Mouse (Mus musculus) cerebellum, adult 2 months (tissue): ENCODE measurements around the gene Slc39a11. TPM values are rescaled to one million over a fixed set of nuclear protein-coding genes. Genes with fewer than 3 reads are reported as not detected.

ENCODE experiments used
- DNase-seq, 2 experiments: peaks; one replicate each; pipeline ENCODE4 v3.0.0; 2021
- H3K27ac ChIP-seq: fragments of 200-500 bp; 2 replicates; pipeline ENCODE4 v1.5.1; 2012; ENCODE audit warnings: low read length, control low read depth, inconsistent platforms; ENCODE audit not compliant: insufficient read depth
- H3K27me3 ChIP-seq: fragments of 200-500 bp; 2 replicates; pipeline ENCODE4 v1.6.1; 2012; ENCODE audit warnings: inconsistent platforms, mild to moderate bottlenecking, low read length, moderate library complexity; ENCODE audit not compliant: control insufficient read depth, insufficient read depth
- H3K4me1 ChIP-seq: fragments of 200-500 bp; 2 replicates; pipeline ENCODE4 v1.6.1; 2011; ENCODE audit warnings: low read length; ENCODE audit not compliant: control insufficient read depth, insufficient read depth
- H3K4me3 ChIP-seq: fragments of 200-500 bp; replicated peaks from 2 replicates; pipeline ENCODE3; 2011; ENCODE audit warnings: mild to moderate bottlenecking, low read depth, low read length, control low read depth; ENCODE audit not compliant: insufficient read depth
- CTCF ChIP-seq: fragments of 200-500 bp; IDR thresholded peaks from 2 replicates; pipeline ENCODE4 v1.5.1; 2011; ENCODE audit warnings: low read depth, mild to moderate bottlenecking, control low read depth, low read length, moderate library complexity, borderline replicate concordance; ENCODE audit not compliant: insufficient read depth
- POLR2A ChIP-seq: fragments of 200-500 bp; IDR thresholded peaks from 2 replicates; pipeline ENCODE4 v1.6.1; 2011; ENCODE audit warnings: low read length, control low read depth, borderline replicate concordance; ENCODE audit not compliant: insufficient read depth
- WGBS: fragments of 180-500 bp; shearing (Covaris S2); methylation state at CpG from one replicate; pipeline ENCODE4 v1.1.7; 2018; 5-methylcytosine and 5-hydroxymethylcytosine counted together
- polyA plus RNA-seq: library from polyadenylated mRNA; depleted of rRNA; stranded (reverse); fragments of >200 nt; gene quantifications from 2 replicates; pipeline ENCODE4 v1.2.3, GENCODE M21; 2012

Gene Slc39a11
- polyA plus RNA-seq, 1 experiment, result 14.1 TPM

- H3K27ac ChIP-seq, result no peak overlapping the region
- no peak overlapping the region for H3K4me3 ChIP-seq
- TF ChIP-seq POLR2A (no peak), CTCF (no peak)
- 93% methylated on average over 11 of the region's 11 CpGs for WGBS
- DNase-seq, result no peak
- peaks cover under 1% of the 10 kb centered on the region for H3K4me1 ChIP-seq
- no peaks in the 10 kb centered on the region for H3K27me3 ChIP-seq
Measured at GRCm38 (mm10) chr11:113544017-113544640, 105.8 kb downstream of the Slc39a11 start.

- TF ChIP-seq POLR2A, result no peak
- Histone ChIP-seq H3K27me3 (no peaks in the 10 kb centered on the region), H3K4me3 (no peak overlapping the region), H3K4me1 (peaks cover 5% of the 10 kb centered on the region), H3K27ac (no peak overlapping the region)
- 86% methylated on average over 8 of the region's 8 CpGs for WGBS
- no peak for DNase-seq
Measured at GRCm38 (mm10) chr11:113541073-113541472, 108.8 kb downstream of the Slc39a11 start.

- WGBS, result 10% methylated on average over 15 of the region's 15 CpGs
- peak; percentile 86 to 92 for DNase-seq
- H3K4me3 ChIP-seq, result no peak overlapping the region
- no peaks in the 10 kb centered on the region for H3K27me3 ChIP-seq
- H3K4me1 ChIP-seq, result peaks cover 5% of the 10 kb centered on the region
- TF ChIP-seq CTCF, result no peak
- TF ChIP-seq POLR2A, result no peak
- no peak overlapping the region for H3K27ac ChIP-seq
Measured at GRCm38 (mm10) chr11:113539502-113540209, 110.2 kb downstream of the Slc39a11 start.

- WGBS, result 42% methylated on average over 6 of the region's 6 CpGs
Measured at GRCm38 (mm10) chr11:113539079-113539478, 110.8 kb downstream of the Slc39a11 start.

GRCm38 (mm10) chr11:113538406-113538917 lies 111.4 kb downstream of the Slc39a11 start:
- no peak overlapping the region for H3K27ac ChIP-seq
- H3K4me3 ChIP-seq, result no peak overlapping the region
- no peak for TF ChIP-seq POLR2A
- TF ChIP-seq CTCF, result no peak
- WGBS, result 90% methylated on average over 4 of the region's 4 CpGs
- H3K27me3 ChIP-seq, result no peaks in the 10 kb centered on the region
- DNase-seq, result no peak
- H3K4me1 ChIP-seq, result peaks cover 9% of the 10 kb centered on the region

More at GRCm38 (mm10) chr11:113539079-113539478, 110.8 kb downstream of the Slc39a11 start:
- Histone ChIP-seq H3K27me3 (no peaks in the 10 kb centered on the region), H3K27ac (no peak overlapping the region), H3K4me3 (no peak overlapping the region), H3K4me1 (peaks cover 9% of the 10 kb centered on the region)
- no peak for DNase-seq
- TF ChIP-seq CTCF, result no peak
- TF ChIP-seq POLR2A, result no peak

- peaks cover 9% of the 10 kb centered on the region for H3K4me1 ChIP-seq
- WGBS, result 97% methylated on average over 7 of the region's 7 CpGs
- no peak overlapping the region for H3K27ac ChIP-seq
- TF ChIP-seq POLR2A (no peak), CTCF (no peak)
- H3K4me3 ChIP-seq, result no peak overlapping the region
- no peak for DNase-seq
- H3K27me3 ChIP-seq, result no peaks in the 10 kb centered on the region
Measured at GRCm38 (mm10) chr11:113537715-113538114, 112.2 kb downstream of the Slc39a11 start.

GRCm38 (mm10) chr11:113537199-113537586 lies 112.7 kb downstream of the Slc39a11 start:
- no peak overlapping the region for H3K27ac ChIP-seq
- 91% methylated on average over 8 of the region's 8 CpGs for WGBS
- TF ChIP-seq POLR2A, result no peak
- TF ChIP-seq CTCF, result no peak
- no peak for DNase-seq
- peaks cover 9% of the 10 kb centered on the region for H3K4me1 ChIP-seq
- no peak overlapping the region for H3K4me3 ChIP-seq
- H3K27me3 ChIP-seq, result no peaks in the 10 kb centered on the region
